Mouse (Mus musculus): ENCODE measurements around the gene Calm5.

GRCm38 (mm10) chr13:3818012-3818739, 35.8 kb upstream of the Calm5 start:
- TF ChIP-seq EP300 (IDR thresholded peaks at IDR 0.05) (no peak), CTCF (IDR thresholded peaks at IDR 0.05) (no peak)

Measured in lung, postnatal 0 days (tissue).